Comparison of ENCODE assay signal across 16 mouse cellular contexts in the genomic region with DNA sequence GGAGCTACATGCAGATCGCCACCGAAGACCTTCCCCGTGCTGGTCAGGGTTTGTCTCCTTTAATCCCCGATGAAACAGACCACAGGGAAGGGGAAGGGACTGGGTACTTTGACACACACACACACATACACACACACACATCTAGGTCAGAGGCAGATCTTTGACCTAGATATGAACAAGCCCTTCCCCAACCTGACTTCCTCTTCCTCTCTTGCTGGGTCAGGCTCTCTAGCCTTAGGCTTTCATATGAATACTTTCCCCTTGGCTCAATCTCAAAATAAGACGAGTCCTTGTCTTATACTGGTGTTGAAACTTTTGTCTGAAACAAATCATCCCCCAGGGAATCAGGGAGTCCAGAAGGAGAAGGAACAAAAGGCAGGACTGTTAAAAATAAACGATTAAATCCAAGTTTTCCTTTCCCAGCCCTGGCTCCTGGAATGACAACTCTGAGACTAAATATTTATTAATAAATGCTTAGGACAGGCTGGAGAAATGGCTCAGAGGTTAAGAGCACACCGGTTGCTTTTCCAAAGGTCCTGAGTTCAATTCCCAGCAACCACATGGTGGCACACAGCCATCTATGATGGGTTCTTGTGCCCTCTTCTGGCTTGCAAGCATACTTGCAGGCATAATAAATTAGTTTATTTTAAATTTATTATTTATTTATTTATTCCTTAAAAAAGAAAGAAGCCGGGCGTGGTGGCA. TPM values are rescaled to one million over a fixed set of nuclear protein-coding genes. Genes with fewer than 3 reads are reported as not detected.
DNase-seq lines count a peak whose midpoint lies in the region; ATAC-seq lines count a peak whose summit lies in the region.
"Had no signal": no experiment of that assay in that cellular context is flagged by ENCODE, and none has a peak within 500 bp of the region (broad histone marks: within the 10 kb centered on the region; RNA-seq: fewer than 3 reads in every experiment).

No protein-coding gene starts in this region.

- H3K27ac ChIP-seq in heart, embryonic 12.5 days (ENCODE audit: poor library complexity, severe bottlenecking) = no peak overlapping the region
- H3K27ac ChIP-seq: neural tube, embryonic 13.5 days had no signal

- DNase-seq in heart, adult 11 months = peak; percentile 89
- peak; percentile 34 for DNase-seq in lung, postnatal 25 days (ENCODE audit: low spot score)
- no peak for DNase-seq in lung, postnatal 10 days
- peak; percentile 56 for DNase-seq in thymus, postnatal 14 days
- DNase-seq in cerebellum, adult 8-10 months = no peak
- no peak for DNase-seq in gastrocnemius, postnatal 4 days (ENCODE audit: low spot score in 2 of 2)
- DNase-seq: cerebellum, postnatal 25 days; heart, postnatal 14 days; right cerebral cortex, postnatal 14 days had no signal

- H3K4me1 ChIP-seq in heart, embryonic 12.5 days (replicated peaks) = 0 out of 2 replicates have a peak, but pooled peaks cover 9% of the 10 kb centered on the region

- H3K4me3 ChIP-seq in heart, embryonic 12.5 days = no peak overlapping the region
- H3K4me3 ChIP-seq: erythroblast, embryonic 14.5 days; neural tube, embryonic 13.5 days had no signal

- peaks cover 11% of the 10 kb centered on the region for H3K27me3 ChIP-seq in heart, embryonic 12.5 days (replicated peaks)
- H3K27me3 ChIP-seq: neural tube, embryonic 13.5 days had no signal

- H3K9me3 ChIP-seq in heart, embryonic 12.5 days (replicated peaks) = no peaks in the 10 kb centered on the region
- H3K9me3 ChIP-seq: neural tube, embryonic 13.5 days had no signal

- no peak for ATAC-seq in heart, embryonic 12.5 days (ENCODE audit: insufficient number of reproducible peaks, low FRiP score)
- ATAC-seq in common myeloid progenitor, adult 5-6 weeks (replicated peaks; ENCODE audit: low read depth, poor library complexity, severe bottlenecking) = peak; percentile 61
- ATAC-seq: intestine, postnatal 0 days had no signal

- no peak overlapping the region for H3K4me2 ChIP-seq in heart, embryonic 12.5 days
- H3K4me2 ChIP-seq: neural tube, embryonic 13.5 days had no signal

- H3K36me3 ChIP-seq in heart, embryonic 12.5 days = no peaks in the 10 kb centered on the region
- H3K36me3 ChIP-seq: neural tube, embryonic 13.5 days had no signal

- WGBS in heart, embryonic 12.5 days = 77% methylated on average over 9 of the region's 9 CpGs

- no peak overlapping the region for H3K9ac ChIP-seq in heart, embryonic 12.5 days
- H3K9ac ChIP-seq: neural tube, embryonic 13.5 days had no signal

RNA-seq across cellular contexts. Expression of gene Olfr279, which starts 14.2 kb away (rescaled TPM):
- polyA plus RNA-seq in heart, embryonic 12.5 days (2016; fragmentation: Nextera tagmentation; extraction: Ambion mirVana) = not detected in 2 replicates
- not detected in 2 replicates for total RNA-seq in common myeloid progenitor, adult 5-6 weeks (2017)
- total RNA-seq in gastrocnemius, postnatal 4 days (2021) = not detected
- total RNA-seq: heart, postnatal 14 days had no signal
- polyA plus RNA-seq: erythroblast, embryonic 14.5 days; intestine, postnatal 0 days; limb, embryonic 14.5 days; neural tube, embryonic 13.5 days had no signal

RNA-seq across cellular contexts. Expression of gene Lalba, which starts 23.9 kb away (rescaled TPM):
- polyA plus RNA-seq in heart, embryonic 12.5 days (2016; fragmentation: Nextera tagmentation; extraction: Ambion mirVana) = not detected in 2 replicates
- total RNA-seq in common myeloid progenitor, adult 5-6 weeks (2017) = not detected in 2 replicates
- total RNA-seq in gastrocnemius, postnatal 4 days (2021) = not detected
- total RNA-seq: heart, postnatal 14 days; layer of hippocampus, postnatal 25 days had no signal
- polyA plus RNA-seq: erythroblast, embryonic 14.5 days; neural tube, embryonic 13.5 days had no signal

RNA-seq across cellular contexts. Expression of gene Kansl2, which starts 27.7 kb away (rescaled TPM):
- 95.9 and 99.7 TPM in 2 replicates for polyA plus RNA-seq in heart, embryonic 12.5 days (2016; fragmentation: Nextera tagmentation; extraction: Ambion mirVana)
- 57.1 and 63.0 TPM in 2 replicates for total RNA-seq in common myeloid progenitor, adult 5-6 weeks (2017)
- 10 to 100 TPM; 75.4 to 83.9 TPM for total RNA-seq in gastrocnemius, postnatal 4 days (2021)

RNA-seq across cellular contexts. Expression of gene OR5BS1P, which starts 36.7 kb away (rescaled TPM):
- polyA plus RNA-seq in heart, embryonic 12.5 days (2016; fragmentation: Nextera tagmentation; extraction: Ambion mirVana) = not detected in 2 replicates
- total RNA-seq in common myeloid progenitor, adult 5-6 weeks (2017) = not detected in 2 replicates
- total RNA-seq in gastrocnemius, postnatal 4 days (2021) = not detected
- total RNA-seq: heart, postnatal 14 days; layer of hippocampus, postnatal 25 days had no signal
- polyA plus RNA-seq: erythroblast, embryonic 14.5 days; intestine, postnatal 0 days; limb, embryonic 14.5 days; neural tube, embryonic 13.5 days had no signal

RNA-seq across cellular contexts. Expression of gene Olfr281, which starts 54.0 kb away (rescaled TPM):
- not detected in 2 replicates for polyA plus RNA-seq in heart, embryonic 12.5 days (2016; fragmentation: Nextera tagmentation; extraction: Ambion mirVana)
- total RNA-seq in common myeloid progenitor, adult 5-6 weeks (2017) = not detected in 2 replicates
- not detected for total RNA-seq in gastrocnemius, postnatal 4 days (2021)
- total RNA-seq: heart, postnatal 14 days; layer of hippocampus, postnatal 25 days had no signal
- polyA plus RNA-seq: intestine, postnatal 0 days; limb, embryonic 14.5 days; neural tube, embryonic 13.5 days had no signal

Comparison
In these comparisons a context has a peak if more than half of its experiments do, and no peak if none do; other contexts are left out.
1. DNase-seq: peak in heart, adult 11 months (single experiment), lung, postnatal 25 days (single experiment) and thymus, postnatal 14 days (single experiment); none in lung, postnatal 10 days (single experiment), cerebellum, adult 8-10 months (single experiment) and gastrocnemius, postnatal 4 days (0 of 2).